Mouse (Mus musculus) forebrain, postnatal 0 days (tissue): ENCODE results near the gene Ift43. TPM values are rescaled to one million over a fixed set of nuclear protein-coding genes. Genes with fewer than 3 reads are reported as not detected.

Source experiments
- ATAC-seq: fragments of 200-750 bp; cut with Nextera tagmentation; 2 replicates; pipeline ENCODE4 v1.8.0; 2017; ENCODE audit warnings: mild to moderate bottlenecking, moderate library complexity
- DNase-seq: peaks from one replicate; pipeline ENCODE4 v3.0.0-alpha.2; 2015
- H3K27ac ChIP-seq: fragments of 300-500 bp; sonication (generic); 2 replicates; pipeline ENCODE4 v1.5.1; 2014; ENCODE audit warnings: low read depth, mild to moderate bottlenecking, antibody characterized with exemption, low read length, moderate library complexity, mixed read lengths
- H3K27me3 ChIP-seq: fragments of 300-500 bp; sonication (generic); 2 replicates; pipeline ENCODE4 v1.6.1; 2014; ENCODE audit warnings: mild to moderate bottlenecking, low read length, mixed read lengths; ENCODE audit not compliant: insufficient read depth
- H3K36me3 ChIP-seq: fragments of 300-500 bp; sonication (generic); 2 replicates; pipeline ENCODE4 v1.6.1; 2014; ENCODE audit warnings: mild to moderate bottlenecking, moderate library complexity; ENCODE audit not compliant: insufficient read depth
- H3K4me1 ChIP-seq: fragments of 300-500 bp; sonication (generic); 2 replicates; pipeline ENCODE4 v1.6.1; 2014; ENCODE audit warnings: antibody characterized with exemption; ENCODE audit not compliant: insufficient read depth
- H3K4me2 ChIP-seq: fragments of 300-500 bp; sonication (generic); 2 replicates; pipeline ENCODE4 v1.6.1; 2014; ENCODE audit warnings: low read depth, mild to moderate bottlenecking, moderate library complexity
- H3K4me3 ChIP-seq: fragments of 300-500 bp; sonication (generic); 2 replicates; pipeline ENCODE4 v1.5.1; 2014; ENCODE audit warnings: low read depth, low read length, mixed read lengths
- H3K9ac ChIP-seq: fragments of 300-500 bp; sonication (generic); 2 replicates; pipeline ENCODE4 v1.6.1; 2014; ENCODE audit warnings: mild to moderate bottlenecking
- H3K9me3 ChIP-seq: fragments of 300-500 bp; sonication (generic); 2 replicates; pipeline ENCODE4 v1.6.1; 2016; ENCODE audit warnings: low read length
- CTCF ChIP-seq: sonication (generic); IDR thresholded peaks from 2 replicates; pipeline ENCODE4 v1.5.1; 2016; ENCODE audit warnings: antibody characterized with exemption, control low read depth, low read depth
- WGBS: fragments of 180-500 bp; shearing (Covaris S2); extraction: QIAGEN DNeasy Blood & Tissue Kit; methylation state at CpG from one replicate; pipeline ENCODE4 v1.1.7; 2014; 5-methylcytosine and 5-hydroxymethylcytosine counted together
- polyA plus RNA-seq: library from polyadenylated mRNA; unstranded; fragments of >200 nt; fragmentation: Nextera tagmentation; extraction: Ambion mirVana; gene quantifications from 2 replicates; pipeline ENCODE4 v1.2.1, GENCODE M21; 2015
- total RNA-seq: library from RNA; depleted of rRNA; stranded (reverse); fragments of >200 nt; gene quantifications from 2 replicates; pipeline ENCODE4 v1.2.3, GENCODE M21; 2014

Gene Ift43
- total and polyA plus RNA-seq, 2 experiments from 2014 or later: 12.9 to 35.3 TPM

- ATAC-seq (no peak), DNase-seq (no peak)
- TF ChIP-seq CTCF: no peak
- H3K4me3 ChIP-seq: no peak overlapping the region
- H3K27ac ChIP-seq: no peak overlapping the region
- no peaks in the 10 kb centered on the region for H3K36me3 ChIP-seq
- WGBS: 91% methylated on average over 5 of the region's 5 CpGs
- no peak overlapping the region for H3K4me2 ChIP-seq
- H3K27me3 ChIP-seq: no peaks in the 10 kb centered on the region
- H3K9ac ChIP-seq: no peak overlapping the region
- H3K9me3 ChIP-seq: no peaks in the 10 kb centered on the region
- peaks cover 13% of the 10 kb centered on the region; the same call in 1 of the 2 replicates for H3K4me1 ChIP-seq
Observed at GRCm38 (mm10) chr12:86161942-86162341, 79.6 kb downstream of the Ift43 start.

DNA sequence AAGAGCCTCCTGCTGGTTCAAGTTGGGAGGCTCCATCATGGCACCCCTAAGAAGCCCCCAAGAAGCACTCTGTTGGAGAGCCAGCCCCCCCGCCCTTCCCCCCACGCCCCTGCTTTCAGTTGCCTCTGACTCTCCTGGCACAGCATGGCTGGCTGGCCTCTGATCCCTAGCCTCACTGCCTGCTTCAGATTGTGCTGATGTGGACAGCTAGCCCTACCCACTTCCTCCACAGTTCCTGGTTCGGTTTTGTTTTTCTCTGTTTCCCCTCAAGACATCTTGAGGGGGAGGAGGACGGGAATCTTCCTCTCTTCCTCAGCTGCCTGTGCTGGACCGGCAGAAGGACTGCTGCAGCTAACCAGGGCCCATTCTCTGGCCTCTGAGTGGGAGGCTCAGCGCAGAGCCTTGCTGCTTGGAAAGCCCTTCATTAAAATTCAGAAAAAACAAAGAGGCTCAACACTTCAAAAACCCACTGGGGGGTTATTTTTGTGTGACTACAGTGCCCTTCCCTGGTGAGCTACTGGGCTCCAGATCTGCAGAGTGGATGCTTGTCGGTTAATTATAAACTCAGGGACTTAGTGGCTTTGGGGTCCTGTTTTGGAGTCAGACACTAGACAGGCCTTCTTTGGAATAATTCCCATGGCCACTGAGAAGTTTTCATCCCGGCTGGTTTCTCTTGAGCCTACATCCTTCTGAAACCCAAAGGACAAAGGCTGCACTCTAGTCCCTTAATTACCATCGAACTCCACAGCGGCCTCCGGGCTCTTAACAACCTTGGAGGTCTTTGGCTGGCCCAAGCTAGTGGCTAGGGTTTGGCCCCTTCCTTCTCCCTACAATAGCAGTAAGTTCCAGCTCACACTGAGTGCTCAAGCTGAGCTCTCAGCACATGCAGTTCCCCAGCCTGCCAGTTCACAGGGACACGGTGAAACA lies 80.8 kb downstream of the Ift43 start:
- peak; percentile 57 for DNase-seq
- no peak overlapping the region for H3K4me2 ChIP-seq
- H3K27ac ChIP-seq: peak overlapping the region; percentile 29; the same call in 1 of the 2 replicates
- H3K27me3 ChIP-seq: no peaks in the 10 kb centered on the region
- H3K9me3 ChIP-seq: no peaks in the 10 kb centered on the region
- WGBS: 9% methylated on average over 12 of the region's 12 CpGs
- no peak overlapping the region for H3K4me3 ChIP-seq
- no peak for TF ChIP-seq CTCF
- peaks cover 7% of the 10 kb centered on the region; the same call in 1 of the 2 replicates for H3K4me1 ChIP-seq
- no peaks in the 10 kb centered on the region for H3K36me3 ChIP-seq
- peak; percentile 45 for ATAC-seq
- H3K9ac ChIP-seq: no peak overlapping the region

DNA sequence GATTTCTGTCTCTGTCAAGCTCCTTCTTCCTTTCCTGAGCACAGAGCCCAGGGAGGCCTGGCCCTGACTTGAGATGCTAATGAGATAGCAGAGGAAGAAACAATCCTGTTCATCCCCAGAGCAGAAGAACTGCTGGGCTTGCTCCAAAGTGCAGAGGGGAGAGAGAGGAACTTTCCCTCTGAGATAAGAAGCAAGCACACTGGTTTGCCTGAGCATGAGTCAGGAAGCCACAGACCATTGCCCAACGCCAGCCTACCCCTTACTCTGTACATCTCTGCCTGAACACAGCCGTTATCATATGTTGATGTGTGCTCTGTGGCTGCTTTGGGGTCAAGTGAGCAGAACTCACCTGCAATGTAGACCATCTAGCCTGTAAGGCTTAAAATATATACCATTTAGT lies 83.9 kb downstream of the Ift43 start:
- WGBS: 70% methylated on average over 2 of the region's 2 CpGs
- no peak for ATAC-seq

DNA sequence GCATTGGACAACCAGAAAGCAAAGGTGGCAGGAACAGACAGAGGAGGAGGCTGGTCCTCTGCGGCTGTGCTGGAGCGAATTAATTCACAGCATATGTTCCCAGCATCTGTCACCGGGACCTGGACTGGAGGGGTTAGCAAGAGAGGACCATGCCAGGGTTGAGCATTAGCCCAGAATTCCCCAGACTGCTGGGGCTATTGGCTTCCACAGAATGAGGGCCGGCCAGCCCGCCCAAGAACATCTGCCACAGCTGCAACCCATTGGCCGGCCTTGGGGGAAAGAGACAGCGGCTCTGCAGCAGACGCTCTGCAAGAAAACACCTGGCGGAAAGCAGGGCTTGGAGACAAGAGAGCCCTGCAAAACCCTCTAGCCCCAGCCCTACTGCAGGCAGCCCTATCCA lies 84.7 kb downstream of the Ift43 start:
- no peak overlapping the region for H3K27ac ChIP-seq
- no peak overlapping the region for H3K9ac ChIP-seq
- no peaks in the 10 kb centered on the region for H3K36me3 ChIP-seq
- H3K9me3 ChIP-seq: no peaks in the 10 kb centered on the region
- H3K4me2 ChIP-seq: no peak overlapping the region
- no peak for TF ChIP-seq CTCF
- 56% methylated on average over 9 of the region's 9 CpGs for WGBS
- H3K4me1 ChIP-seq: no peaks in the 10 kb centered on the region
- H3K27me3 ChIP-seq: no peaks in the 10 kb centered on the region
- H3K4me3 ChIP-seq: no peak overlapping the region
- DNase-seq: no peak
- ATAC-seq: no peak

More for the DNA sequence above, 83.9 kb downstream of the Ift43 start:
- no peak overlapping the region for H3K27ac ChIP-seq
- H3K9me3 ChIP-seq: no peaks in the 10 kb centered on the region
- no peaks in the 10 kb centered on the region for H3K4me1 ChIP-seq
- no peak for DNase-seq
- no peak for TF ChIP-seq CTCF
- H3K9ac ChIP-seq: no peak overlapping the region
- H3K4me2 ChIP-seq: no peak overlapping the region
- H3K36me3 ChIP-seq: no peaks in the 10 kb centered on the region
- no peak overlapping the region for H3K4me3 ChIP-seq
- H3K27me3 ChIP-seq: no peaks in the 10 kb centered on the region

GRCm38 (mm10) chr12:86168712-86169111 lies 86.4 kb downstream of the Ift43 start:
- Histone ChIP-seq H3K27me3 (no peaks in the 10 kb centered on the region), H3K9me3 (no peaks in the 10 kb centered on the region), H3K4me1 (no peaks in the 10 kb centered on the region), H3K9ac (no peak overlapping the region), H3K36me3 (no peaks in the 10 kb centered on the region), H3K4me2 (no peak overlapping the region), H3K27ac (no peak overlapping the region), H3K4me3 (no peak overlapping the region)
- DNase-seq: no peak
- ATAC-seq: peak; percentile 47; the same call in 1 of the 2 replicates
- no peak for TF ChIP-seq CTCF
- WGBS: 14% methylated on average over 1 of the region's 1 CpGs

DNA sequence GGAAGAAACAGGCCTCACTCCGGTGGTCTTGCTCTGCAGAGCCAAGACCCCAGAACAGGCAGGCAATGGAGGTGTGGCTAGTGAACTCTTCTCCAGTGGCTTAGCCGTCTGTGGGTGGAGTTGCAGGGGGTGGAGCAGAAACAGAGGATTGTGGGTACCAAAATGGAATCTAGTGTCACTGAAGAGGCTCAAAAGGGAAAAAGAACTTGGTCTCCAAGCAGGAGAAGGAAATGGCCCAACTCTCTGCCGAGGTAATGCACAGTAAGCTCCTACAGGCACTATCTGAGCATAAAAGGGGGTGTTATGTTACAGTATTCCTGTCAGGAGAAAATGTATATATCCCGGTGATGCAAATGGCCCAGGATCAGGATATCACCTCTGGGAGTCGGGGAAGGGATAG lies 86.9 kb downstream of the Ift43 start:
- Histone ChIP-seq H3K4me1 (no peaks in the 10 kb centered on the region), H3K27me3 (no peaks in the 10 kb centered on the region), H3K36me3 (no peaks in the 10 kb centered on the region), H3K4me3 (no peak overlapping the region), H3K27ac (no peak overlapping the region), H3K9ac (no peak overlapping the region), H3K9me3 (no peaks in the 10 kb centered on the region), H3K4me2 (no peak overlapping the region)
- 73% methylated on average over 5 of the region's 5 CpGs for WGBS
- DNase-seq: no peak
- ATAC-seq: no peak
- no peak for TF ChIP-seq CTCF

DNA sequence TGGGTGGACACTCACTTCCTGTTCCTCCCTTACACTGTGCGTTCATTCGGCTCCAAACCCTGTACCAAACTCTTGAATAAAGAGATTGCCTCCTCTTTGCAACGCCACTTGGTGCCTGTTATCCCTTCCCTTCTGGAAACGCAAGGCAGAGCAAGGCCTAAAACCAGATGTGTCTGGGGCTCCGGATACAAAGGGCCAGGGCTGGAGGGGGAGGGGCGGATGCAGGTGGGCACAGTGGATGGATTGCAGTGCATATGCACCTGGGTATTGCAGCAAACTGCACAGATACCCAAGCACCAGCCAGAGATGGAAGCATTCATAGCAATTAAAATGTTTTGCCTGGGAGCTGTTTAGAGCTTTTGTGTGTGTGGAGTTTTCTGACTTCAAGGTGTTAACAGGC lies 91.0 kb downstream of the Ift43 start:
- TF ChIP-seq CTCF: no peak
- Histone ChIP-seq H3K9ac (no peak overlapping the region), H3K36me3 (no peaks in the 10 kb centered on the region), H3K27ac (no peak overlapping the region), H3K4me2 (no peak overlapping the region), H3K4me1 (no peaks in the 10 kb centered on the region), H3K27me3 (no peaks in the 10 kb centered on the region), H3K9me3 (no peaks in the 10 kb centered on the region), H3K4me3 (no peak overlapping the region)
- 58% methylated on average over 6 of the region's 6 CpGs for WGBS
- no peak for DNase-seq
- no peak for ATAC-seq
